Mouse (Mus musculus): ENCODE data around the gene Zfp971. TPM values are rescaled to one million over a fixed set of nuclear protein-coding genes. Genes with fewer than 3 reads are reported as not detected.
A peak's percentile ranks its signal among the peaks of the same experiment; 100 is the strongest.
"Not testable (repeated sequence)": the region's sequence is repeated elsewhere in the genome, so short reads cannot be mapped to it uniquely, and the experiment has no call there.

Zfp971 gene
- total RNA-seq (2012; rRNA removed), result 46.7 and 59.7 TPM in 2 replicates
- polyA plus RNA-seq (2012; ENCODE audit: insufficient read depth in 1 of 2, insufficient read length in 2 of 2, low read depth in 1 of 2, low replicate concordance in 2 of 2, missing spikeins in 1 of 2), result over 10,000 TPM in 1 of 2 experiments, 10 to 100 TPM in 1; 17.7 to 10,023 TPM

GRCm38 (mm10) chr2:178023011-178023611 lies at the start of gene Zfp971:
Gene Zfp971 (plus strand): TSS chr2:178023284.
- Histone ChIP-seq H3K27ac (ENCODE audit: control insufficient read depth, low read depth, low read length) (peak within 1 kb of the TSS; percentile 60), H3K79me2 (ENCODE audit: control insufficient read depth, insufficient read depth, low read length, poor library complexity) (peaks cover 15% of the 10 kb centered on the region), H3K9ac (ENCODE audit: control insufficient read depth, low read depth, low read length, poor library complexity, severe bottlenecking) (peak within 1 kb of the TSS; percentile 75), H3K4me3 (ENCODE audit: control insufficient read depth in 1 of 2, insufficient read depth in 1 of 2, low read depth in 2 of 2, low read length in 2 of 2) (peak within 1 kb of the TSS; percentile 73 to 93)
- peak; percentile 50 for DNase-seq (ENCODE audit: low read depth, low spot score)
- not testable (repeated sequence) for H3K36me3 ChIP-seq (ENCODE audit: control insufficient read depth in 1 of 2, insufficient read depth in 2 of 2, low read length in 2 of 2); H3K27me3 ChIP-seq (ENCODE audit: control insufficient read depth in 1 of 2, insufficient read depth in 2 of 2, low read length in 2 of 2); H3K4me1 ChIP-seq (ENCODE audit: control insufficient read depth in 1 of 2, insufficient read depth in 2 of 2, low read length in 2 of 2); H3K9me3 ChIP-seq (replicated peaks; ENCODE audit: insufficient read depth, low read length)
- peak; percentile 83 for TF ChIP-seq SIN3A (IDR thresholded peaks at IDR 0.05; ENCODE audit: low read length)
- peak; percentile 74 for TF ChIP-seq HCFC1 (IDR thresholded peaks at IDR 0.05; ENCODE audit: low read depth, low read length)
- TF ChIP-seq NELFE (IDR thresholded peaks at IDR 0.05; ENCODE audit: low read depth, low read length), result peak; percentile 32; the same call in 1 of the 2 replicates
- TF ChIP-seq CHD2 (IDR thresholded peaks at IDR 0.05; ENCODE audit: low read length), result peak; percentile 35; the same call in 1 of the 2 replicates
- 0 out of 2 replicates have a peak, but pooled peaks have one; percentile 25 for TF ChIP-seq MXI1 (IDR thresholded peaks at IDR 0.05; ENCODE audit: low read depth, low read length)
- 0 out of 2 replicates have a peak, but pooled peaks have one; percentile 43 for TF ChIP-seq TBP (IDR thresholded peaks at IDR 0.05; ENCODE audit: low read depth, low read length)
- TF ChIP-seq POLR2A (IDR thresholded peaks at IDR 0.05; ENCODE audit: control insufficient read depth in 1 of 2, insufficient read depth in 1 of 2, low read depth in 1 of 2, low read length in 2 of 2, poor library complexity in 1 of 2), result peak in 1 of 2 experiments; percentile 61; a peak in 2 of 4 replicates
- TF ChIP-seq KAT2A (conservative IDR thresholded peaks at IDR 0.05; ENCODE audit: low read depth, low read length), result peak; percentile 45; the same call in 1 of the 2 replicates

- H3K9ac ChIP-seq (ENCODE audit: control insufficient read depth, low read depth, low read length, poor library complexity, severe bottlenecking); H3K4me3 ChIP-seq (ENCODE audit: control insufficient read depth in 1 of 2, insufficient read depth in 1 of 2, low read depth in 2 of 2, low read length in 2 of 2); H3K36me3 ChIP-seq (ENCODE audit: control insufficient read depth in 1 of 2, insufficient read depth in 2 of 2, low read length in 2 of 2); DNase-seq (ENCODE audit: low read depth, low spot score); H3K79me2 ChIP-seq (ENCODE audit: control insufficient read depth, insufficient read depth, low read length, poor library complexity); H3K9me3 ChIP-seq (replicated peaks; ENCODE audit: insufficient read depth, low read length); H3K27ac ChIP-seq (ENCODE audit: control insufficient read depth, low read depth, low read length); H3K4me1 ChIP-seq (ENCODE audit: control insufficient read depth in 1 of 2, insufficient read depth in 2 of 2, low read length in 2 of 2); H3K27me3 ChIP-seq (ENCODE audit: control insufficient read depth in 1 of 2, insufficient read depth in 2 of 2, low read length in 2 of 2): not testable (repeated sequence)
Measured at GRCm38 (mm10) chr2:177974814-177975213, 48.3 kb upstream of the Zfp971 start.

- not testable (repeated sequence) for H3K9me3 ChIP-seq (replicated peaks; ENCODE audit: insufficient read depth, low read length); H3K4me1 ChIP-seq (ENCODE audit: control insufficient read depth in 1 of 2, insufficient read depth in 2 of 2, low read length in 2 of 2); H3K27me3 ChIP-seq (ENCODE audit: control insufficient read depth in 1 of 2, insufficient read depth in 2 of 2, low read length in 2 of 2); H3K36me3 ChIP-seq (ENCODE audit: control insufficient read depth in 1 of 2, insufficient read depth in 2 of 2, low read length in 2 of 2); H3K79me2 ChIP-seq (ENCODE audit: control insufficient read depth, insufficient read depth, low read length, poor library complexity); H3K9ac ChIP-seq (ENCODE audit: control insufficient read depth, low read depth, low read length, poor library complexity, severe bottlenecking)
- TF ChIP-seq SIN3A (IDR thresholded peaks at IDR 0.05; ENCODE audit: low read length), result peak; percentile 42; the same call in 1 of the 2 replicates
- peak; percentile 61 to 67 for TF ChIP-seq EP300 (IDR thresholded peaks at IDR 0.05; ENCODE audit: low read depth in 1 of 2, low read length in 2 of 2)
- TF ChIP-seq ETS1 (IDR thresholded peaks at IDR 0.05; ENCODE audit: low read depth, low read length), result peak; percentile 77
- TF ChIP-seq GATA1 (IDR thresholded peaks at IDR 0.05; ENCODE audit: low read depth, low read length), result peak; percentile 50
- DNase-seq (ENCODE audit: low read depth, low spot score), result peak; percentile 73
- peak overlapping the region in 1 of 2 experiments; percentile 30; a peak in 2 of 4 replicates for H3K4me3 ChIP-seq (ENCODE audit: control insufficient read depth in 1 of 2, insufficient read depth in 1 of 2, low read depth in 2 of 2, low read length in 2 of 2)
- H3K27ac ChIP-seq (ENCODE audit: control insufficient read depth, low read depth, low read length), result peak overlapping the region; percentile 91
Measured at GRCm38 (mm10) chr2:178019486-178019885, 3.6 kb upstream of the Zfp971 start.

Data from MEL (cell line).